ENCODE assay signal across 12 mouse cellular contexts in genomic region chr11:117105315-117105714, GRCm38 (mm10).
"Had no signal": no experiment of that assay in that cellular context is flagged by ENCODE, and none has a peak within 500 bp of the region (broad histone marks: within the 10 kb centered on the region; RNA-seq: fewer than 3 reads in every experiment).

No protein-coding gene starts in this region.

- H3K4me3 ChIP-seq: intestine, embryonic 15.5 days; limb, embryonic 12.5 days; midbrain, embryonic 13.5 days had no signal

- DNase-seq: kidney, postnatal 14 days; layer of hippocampus, adult 9-11 months; liver; lung, adult 2 months; lung, postnatal 36 days; right cerebral cortex, postnatal 25 days; thymus, postnatal 36 days had no signal

- H3K9ac ChIP-seq: intestine, embryonic 15.5 days; limb, embryonic 12.5 days; liver, embryonic 14.5 days; midbrain, embryonic 13.5 days had no signal

- H3K9me3 ChIP-seq: intestine, embryonic 15.5 days; limb, embryonic 12.5 days; midbrain, embryonic 13.5 days had no signal

- H3K27ac ChIP-seq: intestine, embryonic 15.5 days; liver, embryonic 14.5 days; midbrain, embryonic 13.5 days had no signal

- H3K4me2 ChIP-seq: intestine, embryonic 15.5 days; limb, embryonic 12.5 days; midbrain, embryonic 13.5 days had no signal

- H3K36me3 ChIP-seq: intestine, embryonic 15.5 days; limb, embryonic 12.5 days; midbrain, embryonic 13.5 days had no signal

- ATAC-seq: intestine, embryonic 15.5 days; lung, postnatal 0 days; midbrain, embryonic 13.5 days had no signal

- H3K27me3 ChIP-seq: intestine, embryonic 15.5 days; limb, embryonic 12.5 days; midbrain, embryonic 13.5 days had no signal
